Mouse (Mus musculus): ENCODE measurements around the gene Rere.
"Not testable (repeated sequence)": the region's sequence is repeated elsewhere in the genome, so short reads cannot be mapped to it uniquely, and the experiment has no call there.

Rere gene

GRCm38 (mm10) chr4:150509026-150509712 lies 227.7 kb downstream of the Rere start:
- DNase-seq (ENCODE audit: low spot score), result no peak

GRCm38 (mm10) chr4:150510036-150510435 lies 228.6 kb downstream of the Rere start:
- DNase-seq (ENCODE audit: low spot score), result no peak

- DNase-seq (ENCODE audit: low spot score), result not testable (repeated sequence)
These were observed 231.9 kb downstream of the Rere start for GRCm38 (mm10) chr4:150513387-150513786.

- no peak for DNase-seq (ENCODE audit: low spot score)
These were observed 234.8 kb downstream of the Rere start for GRCm38 (mm10) chr4:150516201-150516600.

GRCm38 (mm10) chr4:150517381-150517780 lies 235.9 kb downstream of the Rere start:
- peak; percentile 33 for DNase-seq (ENCODE audit: low spot score)

- no peak for DNase-seq (ENCODE audit: low spot score)
These were observed 237.4 kb downstream of the Rere start for GRCm38 (mm10) chr4:150518826-150519225.

- DNase-seq (ENCODE audit: low spot score), result no peak
These were observed 238.6 kb downstream of the Rere start for GRCm38 (mm10) chr4:150520069-150520468.

GRCm38 (mm10) chr4:150522425-150522824 lies 241.0 kb downstream of the Rere start:
- DNase-seq (ENCODE audit: low spot score), result no peak

GRCm38 (mm10) chr4:150523351-150523750 lies 241.9 kb downstream of the Rere start:
- DNase-seq (ENCODE audit: low spot score), result no peak

GRCm38 (mm10) chr4:150526269-150526668 lies 244.8 kb downstream of the Rere start:
- no peak for DNase-seq (ENCODE audit: low spot score)

- no peak for DNase-seq (ENCODE audit: low spot score)
These were observed 247.0 kb downstream of the Rere start for GRCm38 (mm10) chr4:150528426-150528825.

- DNase-seq (ENCODE audit: low spot score), result no peak
These were observed 247.4 kb downstream of the Rere start for GRCm38 (mm10) chr4:150528846-150529245.

GRCm38 (mm10) chr4:150531869-150532268 lies 250.4 kb downstream of the Rere start:
- DNase-seq (ENCODE audit: low spot score), result no peak

- no peak for DNase-seq (ENCODE audit: low spot score)
These were observed 255.5 kb downstream of the Rere start for GRCm38 (mm10) chr4:150536821-150537510.

GRCm38 (mm10) chr4:150539846-150540245 lies 258.4 kb downstream of the Rere start:
- no peak for DNase-seq (ENCODE audit: low spot score)

GRCm38 (mm10) chr4:150540392-150541094 lies 259.1 kb downstream of the Rere start:
- DNase-seq (ENCODE audit: low spot score), result peak; percentile 34

GRCm38 (mm10) chr4:150544231-150544630 lies 262.8 kb downstream of the Rere start:
- no peak for DNase-seq (ENCODE audit: low spot score)

GRCm38 (mm10) chr4:150544652-150545258 lies 263.3 kb downstream of the Rere start:
- DNase-seq (ENCODE audit: low spot score), result no peak

- no peak for DNase-seq (ENCODE audit: low spot score)
These were observed 264.3 kb downstream of the Rere start for GRCm38 (mm10) chr4:150545775-150546174.

GRCm38 (mm10) chr4:150546296-150546695 lies 264.9 kb downstream of the Rere start:
- not testable (repeated sequence) for DNase-seq (ENCODE audit: low spot score)

- no peak for DNase-seq (ENCODE audit: low spot score)
These were observed 267.9 kb downstream of the Rere start for GRCm38 (mm10) chr4:150549393-150549792.

- no peak for DNase-seq (ENCODE audit: low spot score)
These were observed 268.7 kb downstream of the Rere start for GRCm38 (mm10) chr4:150549989-150550716.
